Mouse (Mus musculus) myocyte (in vitro differentiated cells): ENCODE measurements around the gene Cd19. TPM values are rescaled to one million over a fixed set of nuclear protein-coding genes. Genes with fewer than 3 reads are reported as not detected.
"Not testable (repeated sequence)": the region's sequence is repeated elsewhere in the genome, so short reads cannot be mapped to it uniquely, and the experiment has no call there.

Experiments used
- H3K27me3 ChIP-seq: one replicate; pipeline ENCODE4 v1.6.1; 2011; ENCODE audit not compliant: control insufficient read depth, insufficient read depth, insufficient read length
- H3K36me3 ChIP-seq: one replicate; pipeline ENCODE4 v1.6.1; 2011; ENCODE audit not compliant: control insufficient read depth, insufficient read depth
- H3K4me2 ChIP-seq: one replicate; pipeline ENCODE4 v1.6.1; 2011; ENCODE audit warnings: low read depth, control low read depth
- H3K4me3 ChIP-seq: one replicate; pipeline ENCODE4 v1.5.1; 2011; ENCODE audit warnings: mild to moderate bottlenecking, control low read depth, moderate library complexity
- H3K79me2 ChIP-seq: one replicate; pipeline ENCODE4 v1.6.1; 2011; ENCODE audit not compliant: control insufficient read depth, insufficient read depth
- H3ac ChIP-seq: one replicate; pipeline ENCODE4 v1.6.1; 2011; ENCODE audit not compliant: control insufficient read depth, insufficient read length
- CEBPB ChIP-seq: IDR thresholded peaks from 2 replicates; pipeline ENCODE4 v1.6.1; 2011; ENCODE audit warnings: mild to moderate bottlenecking, moderate library complexity; ENCODE audit not compliant: poor library complexity, insufficient read depth, severe bottlenecking
- E2F4 ChIP-seq: IDR thresholded peaks from one replicate; pipeline ENCODE4 v1.6.1; 2011; ENCODE audit warnings: mild to moderate bottlenecking, control low read depth, moderate library complexity; ENCODE audit not compliant: insufficient read depth
- MAX ChIP-seq: IDR thresholded peaks from one replicate; pipeline ENCODE4 v1.6.1; 2011; ENCODE audit warnings: low read depth, mild to moderate bottlenecking, control low read depth
- MYOD1 ChIP-seq, 3 experiments: IDR thresholded peaks; one replicate each; pipeline ENCODE4 v1.6.1; 2011; ENCODE audit warnings: control low read depth in 2 of 3, low read depth in 2 of 3, mild to moderate bottlenecking in 2 of 3, moderate library complexity in 1 of 3; ENCODE audit not compliant: insufficient read length in 2 of 3, control insufficient read depth in 1 of 3
- MYOG ChIP-seq, 3 experiments: IDR thresholded peaks; one replicate each; pipeline ENCODE4 v1.6.1; 2011; ENCODE audit warnings: control low read depth in 2 of 3, low read depth in 2 of 3, mild to moderate bottlenecking in 2 of 3; ENCODE audit not compliant: insufficient read length in 2 of 3, control insufficient read depth in 1 of 3, insufficient read depth in 1 of 3
- POLR2A ChIP-seq: IDR thresholded peaks from one replicate; pipeline ENCODE4 v1.6.1; 2011; ENCODE audit warnings: low read depth, mild to moderate bottlenecking, control low read depth, moderate library complexity; ENCODE audit not compliant: insufficient read length
- POLR2AphosphoS2 ChIP-seq: IDR thresholded peaks from one replicate; pipeline ENCODE4 v1.6.1; 2011; ENCODE audit warnings: low read depth, control low read depth; ENCODE audit not compliant: insufficient read length
- REST ChIP-seq: IDR thresholded peaks from one replicate; pipeline ENCODE4 v1.6.1; 2011; ENCODE audit warnings: mild to moderate bottlenecking, control low read depth, moderate library complexity; ENCODE audit not compliant: insufficient read depth, insufficient read length
- SRF ChIP-seq: IDR thresholded peaks from one replicate; pipeline ENCODE4 v1.6.1; 2011; ENCODE audit warnings: low read depth; ENCODE audit not compliant: control insufficient read depth, insufficient read length
- TCF12 ChIP-seq: IDR thresholded peaks from one replicate; pipeline ENCODE4 v1.6.1; 2011; ENCODE audit warnings: mild to moderate bottlenecking, control low read depth; ENCODE audit not compliant: poor library complexity, insufficient read depth, severe bottlenecking
- TCF3 ChIP-seq: IDR thresholded peaks from one replicate; pipeline ENCODE4 v1.6.1; 2011; ENCODE audit warnings: low read depth, control low read depth; ENCODE audit not compliant: insufficient read length
- USF1 ChIP-seq: IDR thresholded peaks from one replicate; pipeline ENCODE4 v1.6.1; 2011; ENCODE audit warnings: low read depth, mild to moderate bottlenecking, control low read depth, moderate library complexity
- polyA plus RNA-seq: library from polyadenylated mRNA; unstranded; fragments of >200 nt; fragmentation: generic; extraction: Trizol; gene quantifications from one replicate; pipeline ENCODE4 v1.2.1, GENCODE M21; 2012; ENCODE audit warnings: missing spikeins

Cd19 gene
- polyA plus RNA-seq, 1 experiment, result 0.01 TPM

GRCm38 (mm10) chr7:126417045-126417444 is 2.4 kb upstream of the Cd19 start:
- Histone ChIP-seq H3K4me3 (no peak overlapping the region), H3K27me3 (peaks cover 24% of the 10 kb centered on the region), H3K79me2 (no peaks in the 10 kb centered on the region), H3K4me2 (no peak overlapping the region), H3ac (no peak overlapping the region), H3K36me3 (no peaks in the 10 kb centered on the region)
- TF ChIP-seq SRF (no peak), TCF3 (no peak), MYOD1 (IDR thresholded peaks at IDR 0.05; ENCODE audit: control insufficient read depth in 1 of 3, insufficient read length in 2 of 3, low read depth in 2 of 3) (no peak), POLR2AphosphoS2 (no peak), TCF12 (no peak), MAX (no peak), USF1 (no peak), REST (no peak), E2F4 (no peak), POLR2A (no peak)

DNA sequence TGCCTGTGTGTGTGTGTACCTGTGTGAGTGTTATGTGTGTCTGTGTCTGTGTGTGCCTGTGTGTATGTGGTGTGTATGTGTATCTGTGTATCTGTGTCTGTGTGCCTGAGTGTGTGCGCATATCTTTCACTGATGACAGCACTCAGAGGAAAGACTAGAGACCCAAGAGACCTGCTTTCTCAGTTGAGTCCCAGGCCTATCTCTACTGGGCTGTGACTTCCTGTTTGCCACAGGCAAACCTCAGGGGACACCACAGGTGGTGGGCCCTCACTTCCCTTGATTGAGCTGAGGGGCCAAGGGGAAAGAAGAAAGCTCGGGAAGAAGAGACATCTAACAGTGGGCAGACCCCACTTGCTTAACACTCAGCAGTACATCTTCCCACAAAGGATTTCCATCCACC is 1.9 kb upstream of the Cd19 start:
- peaks cover 28% of the 10 kb centered on the region for H3K27me3 ChIP-seq
- H3K4me3 ChIP-seq, result no peak overlapping the region
- H3K36me3 ChIP-seq, result no peaks in the 10 kb centered on the region
- H3ac ChIP-seq, result no peak overlapping the region
- TF ChIP-seq POLR2A (no peak), REST (no peak), MYOD1 (IDR thresholded peaks at IDR 0.05; ENCODE audit: control insufficient read depth in 1 of 3, insufficient read length in 2 of 3, low read depth in 2 of 3) (no peak), MYOG (IDR thresholded peaks at IDR 0.05; ENCODE audit: control insufficient read depth in 1 of 3, insufficient read depth in 1 of 3, insufficient read length in 2 of 3, low read depth in 2 of 3) (no peak), SRF (no peak), POLR2AphosphoS2 (no peak), MAX (no peak), USF1 (no peak), TCF3 (no peak), E2F4 (no peak), CEBPB (no peak), TCF12 (no peak)
- no peaks in the 10 kb centered on the region for H3K79me2 ChIP-seq
- no peak overlapping the region for H3K4me2 ChIP-seq

DNA sequence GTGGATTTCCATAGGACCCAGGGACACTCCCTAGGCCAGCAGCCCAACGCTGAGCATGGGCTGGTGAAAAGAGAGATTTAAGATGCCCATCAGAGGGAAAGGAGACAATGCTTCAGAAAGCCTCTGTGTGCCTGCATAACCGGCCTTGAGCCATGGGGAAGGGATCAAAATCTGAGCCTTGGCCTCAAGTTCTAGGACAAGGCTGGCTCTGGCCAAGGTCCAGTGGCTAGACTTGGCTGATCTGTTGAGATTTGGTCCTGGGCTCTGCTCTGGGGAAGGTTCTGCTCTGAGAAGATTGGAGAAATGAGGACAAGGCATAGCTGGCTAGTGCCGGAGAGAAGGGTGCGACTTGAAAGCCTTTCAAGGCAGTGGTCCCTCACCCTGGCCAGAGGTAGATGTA is 3.6 kb downstream of the Cd19 start:
- Histone ChIP-seq H3K36me3 (no peaks in the 10 kb centered on the region), H3ac (no peak overlapping the region), H3K79me2 (no peaks in the 10 kb centered on the region), H3K4me3 (no peak overlapping the region), H3K27me3 (peaks cover 42% of the 10 kb centered on the region), H3K4me2 (no peak overlapping the region)
- TF ChIP-seq MYOD1 (IDR thresholded peaks at IDR 0.05; ENCODE audit: control insufficient read depth in 1 of 3, insufficient read length in 2 of 3, low read depth in 2 of 3) (no peak), POLR2AphosphoS2 (no peak), TCF3 (no peak), E2F4 (no peak), CEBPB (no peak), MAX (no peak), POLR2A (no peak)

DNA sequence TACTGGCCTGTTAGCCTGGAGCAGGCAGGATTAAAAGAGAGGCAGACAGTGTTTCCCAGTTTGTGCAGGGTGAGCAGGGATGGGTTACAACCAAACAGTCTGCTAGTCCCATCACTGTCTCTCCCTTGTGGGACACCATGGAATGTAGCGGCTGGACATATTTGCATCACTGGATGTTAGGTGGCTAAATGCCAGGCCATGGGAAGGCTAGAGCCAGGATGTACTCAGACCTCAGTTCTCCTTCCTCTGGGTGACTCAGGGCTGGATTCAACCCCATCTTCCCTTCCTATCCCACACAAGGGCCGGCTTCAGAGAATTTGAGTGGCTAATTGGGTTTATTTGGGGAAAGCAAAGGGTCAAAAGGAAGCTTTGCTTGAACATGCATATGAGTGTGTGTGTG is 6.0 kb downstream of the Cd19 start:
- Histone ChIP-seq H3ac (no peak overlapping the region), H3K27me3 (peaks cover 35% of the 10 kb centered on the region), H3K36me3 (no peaks in the 10 kb centered on the region), H3K4me3 (no peak overlapping the region), H3K4me2 (no peak overlapping the region), H3K79me2 (no peaks in the 10 kb centered on the region)
- TF ChIP-seq E2F4 (no peak), TCF3 (no peak), POLR2A (no peak), MYOD1 (IDR thresholded peaks at IDR 0.05; ENCODE audit: control insufficient read depth in 1 of 3, insufficient read length in 2 of 3, low read depth in 2 of 3) (no peak), SRF (no peak), USF1 (no peak), REST (no peak)

DNA sequence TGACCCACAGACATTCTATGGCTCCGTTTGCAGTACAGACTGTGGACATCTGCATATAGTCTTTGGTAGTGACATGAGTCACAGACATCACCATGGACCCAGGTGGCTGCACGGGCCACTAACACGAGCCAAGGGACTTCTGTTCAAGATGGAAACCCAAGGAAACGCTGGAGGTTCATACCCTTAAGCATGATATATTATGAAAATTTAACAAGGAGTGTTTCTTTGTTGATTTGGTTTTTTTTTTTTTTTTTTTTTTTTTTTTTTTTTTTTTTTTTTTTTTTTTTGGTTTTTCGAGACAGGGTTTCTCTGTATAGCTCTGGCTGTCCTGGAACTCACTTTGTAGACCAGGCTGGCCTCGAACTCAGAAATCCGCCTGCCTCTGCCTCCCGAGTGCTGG is 12.2 kb downstream of the Cd19 start:
- not testable (repeated sequence) for H3K36me3 ChIP-seq, H3K27me3 ChIP-seq, H3ac ChIP-seq, H3K4me3 ChIP-seq, H3K79me2 ChIP-seq, H3K4me2 ChIP-seq

DNA sequence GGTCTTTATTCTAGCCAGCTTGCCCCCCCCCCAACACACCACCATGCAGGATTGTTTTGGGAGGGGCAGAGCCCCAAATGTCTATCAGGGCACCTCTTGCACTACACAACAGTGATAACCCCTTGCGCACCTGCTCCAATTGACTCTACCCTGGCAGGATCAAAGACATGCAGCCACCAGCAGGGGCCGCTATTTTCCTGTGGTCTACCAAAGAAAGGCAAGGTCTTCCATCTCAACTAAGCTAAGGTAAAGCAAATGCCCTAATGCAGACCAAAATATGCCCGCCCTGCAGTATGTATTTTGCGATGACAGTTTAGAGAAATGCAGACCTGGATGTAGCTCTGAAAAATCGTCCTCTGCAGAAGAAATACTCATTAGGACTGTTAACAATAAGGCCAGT is 15.1 kb downstream of the Cd19 start:
- Histone ChIP-seq H3K27me3 (no peaks in the 10 kb centered on the region), H3K4me3 (no peak overlapping the region), H3K79me2 (no peaks in the 10 kb centered on the region), H3K4me2 (no peak overlapping the region), H3K36me3 (no peaks in the 10 kb centered on the region), H3ac (no peak overlapping the region)
- TF ChIP-seq POLR2AphosphoS2, result no peak
- TF ChIP-seq SRF, result no peak
- no peak for TF ChIP-seq MAX
- TF ChIP-seq CEBPB, result no peak
- TF ChIP-seq MYOD1 (IDR thresholded peaks at IDR 0.05; ENCODE audit: control insufficient read depth in 1 of 3, insufficient read length in 2 of 3, low read depth in 2 of 3), result no peak
- no peak for TF ChIP-seq TCF12
- no peak for TF ChIP-seq TCF3
